Comparison of ENCODE assay signal across 8 mouse cellular contexts in genomic region chr10:88503421-88504314, GRCm38 (mm10). TPM values are rescaled to one million over a fixed set of nuclear protein-coding genes. Genes with fewer than 3 reads are reported as not detected.
A peak's percentile ranks its signal among the peaks of the same experiment; 100 is the strongest.
DNase-seq lines count a peak whose midpoint lies in the region; ATAC-seq and TF ChIP-seq lines count a peak whose summit lies in the region.

TSS of gene Chpt1 (minus strand) at chr10:88504073.

- no peak for TF ChIP-seq CTCF in cortical plate, adult 2 months (IDR thresholded peaks at IDR 0.05; ENCODE audit: extremely low read depth, insufficient read depth, low read length)

- intact Hi-C loops in left cerebral cortex, postnatal 10 days (cut with DNase I) = no loop called here

- peak; percentile 74 for ATAC-seq in megakaryocyte progenitor cell, adult 5-6 weeks (replicated peaks; ENCODE audit: poor library complexity)

- no peak for TF ChIP-seq POLR2A in cortical plate, adult 2 months (IDR thresholded peaks at IDR 0.05; ENCODE audit: extremely low read depth, insufficient read depth, low read length)

- peak within 1 kb of the TSS; percentile 36 for H3K27ac ChIP-seq in cortical plate, adult 2 months (ENCODE audit: insufficient read depth, low read length)

- H3K4me3 ChIP-seq in cortical plate, adult 2 months (ENCODE audit: insufficient read depth, low read length) = peak within 1 kb of the TSS; percentile 83

- DNase-seq in adrenal gland, adult (ENCODE audit: inconsistent age in 2 of 2, low spot score in 1 of 2) = peak; percentile 90 to 95
- DNase-seq in gastrocnemius, postnatal 10 days = peak; percentile 95
- DNase-seq in induced T-regulatory cell, adult 2 months (ENCODE audit: low read depth) = peak; percentile 89
- peak; percentile 62 to 92 for DNase-seq in left cerebral cortex, postnatal 10 days (ENCODE audit: extremely low spot score in 1 of 2, low spot score in 2 of 2)
- DNase-seq in right cerebral cortex, postnatal 14 days = peak; percentile 83
- peak; percentile 74 to 83 for DNase-seq in urinary bladder, postnatal 36 days (ENCODE audit: low spot score in 2 of 2)

- peaks cover 2% of the 10 kb centered on the region; the same call in 1 of the 2 replicates for H3K4me1 ChIP-seq in cortical plate, adult 2 months (ENCODE audit: control insufficient read depth, insufficient read depth, low read length)

RNA-seq across cellular contexts. Expression of gene Chpt1, which starts in this region (rescaled TPM):
- polyA plus RNA-seq in cortical plate, adult 2 months (2012; rRNA removed) = 22.2 and 22.8 TPM in 2 replicates
- total RNA-seq in gastrocnemius, postnatal 10 days (2021) = 10 to 100 TPM; 37.6 to 44.9 TPM
- total RNA-seq in left cerebral cortex, postnatal 10 days (2021) = 10 to 100 TPM; 25.2 to 28.2 TPM
- total RNA-seq in megakaryocyte progenitor cell, adult 5-6 weeks (2015) = 26.2 and 32.4 TPM in 2 replicates
- 22.4 and 22.9 TPM in 2 replicates for total RNA-seq in megakaryocyte progenitor cell, adult 5-6 weeks (2017)

Comparison
In these comparisons a context has a peak if more than half of its experiments do, and no peak if none do; other contexts are left out.
1. Peak in every context shown above with its lines: DNase-seq, ATAC-seq, H3K4me3 ChIP-seq and H3K27ac ChIP-seq.